Mouse (Mus musculus) urinary bladder, adult 2 months (tissue): Measurements from ENCODE around the gene Naa60. TPM values are rescaled to one million over a fixed set of nuclear protein-coding genes. Genes with fewer than 3 reads are reported as not detected.
A peak's percentile ranks its signal among the peaks of the same experiment; 100 is the strongest.
"Not testable (repeated sequence)": the region's sequence is repeated elsewhere in the genome, so short reads cannot be mapped to it uniquely, and the experiment has no call there.

ENCODE experiments used
- DNase-seq: peaks from one replicate; pipeline ENCODE4 v3.0.0; 2022; ENCODE audit warnings: low spot score
- polyA plus RNA-seq: library from polyadenylated mRNA; depleted of rRNA; stranded (reverse); fragments of >200 nt; gene quantifications from 2 replicates; pipeline ENCODE4 v1.2.3, GENCODE M21; 2012; rRNA removed

The Naa60 gene
- polyA plus RNA-seq: 54.1 and 60.6 TPM in 2 replicates

DNA sequence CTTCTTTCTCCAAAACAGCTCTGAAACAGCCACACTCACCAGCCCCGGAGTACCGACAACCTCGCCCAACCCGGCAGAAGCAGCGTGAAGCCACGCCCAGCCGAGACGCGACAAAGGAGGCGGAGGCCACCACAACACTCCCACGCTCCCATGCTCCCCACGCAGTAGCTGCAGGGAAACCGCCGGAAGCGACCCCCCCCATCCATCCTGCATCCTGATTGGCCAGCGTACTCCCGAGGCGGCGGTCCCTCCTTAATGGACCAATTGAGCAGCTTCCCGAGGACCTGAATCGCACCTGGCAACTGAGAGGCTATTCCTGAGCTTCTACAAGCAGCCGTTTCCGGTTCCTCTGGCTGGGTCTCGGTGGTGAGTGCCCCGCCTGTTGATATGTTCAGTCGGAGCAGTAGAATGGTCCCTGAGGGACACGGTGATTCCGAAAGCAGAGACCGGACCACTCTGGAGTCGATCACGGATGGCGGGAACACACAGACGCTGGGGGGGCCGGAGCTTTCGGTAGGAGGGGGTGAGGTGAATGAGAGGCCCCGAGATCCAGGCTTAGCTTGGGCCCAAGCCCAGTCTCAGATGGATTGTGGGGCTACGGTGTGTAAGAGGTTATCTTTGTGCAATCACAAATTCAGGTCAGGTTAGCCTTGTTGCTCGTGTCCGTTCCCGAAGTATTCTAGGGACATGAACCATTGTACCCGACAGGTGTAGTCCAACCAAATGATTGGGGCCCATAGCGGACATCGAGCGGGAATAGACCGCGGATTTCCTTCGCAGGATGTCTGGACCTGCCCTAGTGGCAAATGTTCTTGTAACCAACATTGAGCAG lies at the start of gene Naa60:
Gene Naa60 (plus strand): TSS at position 160 of the 832 bp plus-strand sequence.
- DNase-seq: peak; percentile 81

- DNase-seq: no peak
Measured at GRCm38 (mm10) chr16:3828021-3828420, 44.2 kb upstream of the Naa60 start.

GRCm38 (mm10) chr16:3829727-3830126 lies 42.4 kb upstream of the Naa60 start:
- DNase-seq: no peak

DNA sequence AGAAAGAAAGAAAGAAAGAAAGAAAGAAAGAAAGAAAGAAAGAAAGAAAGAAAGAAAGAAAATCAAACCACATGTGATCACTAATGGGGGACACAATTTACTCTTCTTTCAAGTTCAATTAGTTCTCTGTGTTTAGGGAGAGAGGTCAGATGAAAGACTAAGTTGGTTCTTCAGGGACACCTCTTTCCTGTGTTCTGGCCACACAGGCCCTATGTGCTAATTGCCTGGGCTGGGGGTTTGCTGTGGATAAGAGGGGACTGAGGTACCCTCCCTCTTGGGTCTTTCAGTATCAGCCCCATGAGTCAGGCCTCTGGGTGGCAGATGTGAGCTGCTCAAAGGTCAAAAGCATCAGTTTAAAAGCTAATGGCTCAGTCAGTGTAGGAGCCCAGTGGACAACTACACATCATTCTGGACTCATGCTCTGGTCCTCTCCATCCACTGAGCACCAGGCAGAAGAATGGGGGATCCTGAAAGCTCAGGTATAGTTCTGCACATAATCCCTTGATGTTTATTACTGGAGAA lies 41.5 kb upstream of the Naa60 start, which contains the start of gene Olfr15:
Gene Olfr15 (plus strand): TSS at position 291 of the 522 bp plus-strand sequence.
- DNase-seq: no peak

- no peak for DNase-seq
Measured at GRCm38 (mm10) chr16:3835461-3835860, 36.7 kb upstream of the Naa60 start.

DNA sequence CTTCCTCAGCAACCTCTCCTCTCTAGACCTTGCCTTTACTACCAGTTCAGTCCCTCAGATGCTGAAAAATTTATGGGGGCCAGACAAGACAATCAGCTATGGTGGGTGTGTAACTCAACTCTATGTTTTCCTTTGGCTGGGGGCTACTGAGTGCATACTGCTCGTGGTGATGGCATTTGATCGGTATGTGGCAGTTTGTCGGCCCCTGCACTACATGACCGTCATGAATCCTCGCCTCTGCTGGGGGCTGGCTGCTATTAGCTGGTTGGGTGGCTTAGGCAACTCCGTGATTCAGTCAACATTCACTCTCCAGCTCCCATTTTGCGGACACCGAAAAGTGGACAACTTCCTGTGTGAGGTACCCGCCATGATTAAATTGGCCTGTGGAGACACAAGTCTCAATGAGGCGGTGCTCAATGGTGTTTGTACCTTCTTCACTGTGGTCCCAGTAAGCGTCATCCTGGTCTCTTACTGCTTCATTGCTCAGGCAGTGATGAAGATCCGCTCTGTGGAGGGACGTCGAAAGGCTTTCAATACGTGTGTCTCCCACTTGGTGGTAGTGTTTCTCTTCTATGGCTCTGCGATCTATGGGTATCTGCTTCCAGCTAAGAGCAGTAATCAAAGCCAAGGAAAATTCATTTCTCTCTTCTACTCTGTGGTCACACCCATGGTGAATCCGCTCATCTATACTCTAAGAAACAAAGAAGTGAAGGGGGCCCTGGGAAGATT lies 32.9 kb upstream of the Naa60 start:
- DNase-seq: no peak

- DNase-seq: no peak
Measured at GRCm38 (mm10) chr16:3842989-3843388, 29.2 kb upstream of the Naa60 start.

DNA sequence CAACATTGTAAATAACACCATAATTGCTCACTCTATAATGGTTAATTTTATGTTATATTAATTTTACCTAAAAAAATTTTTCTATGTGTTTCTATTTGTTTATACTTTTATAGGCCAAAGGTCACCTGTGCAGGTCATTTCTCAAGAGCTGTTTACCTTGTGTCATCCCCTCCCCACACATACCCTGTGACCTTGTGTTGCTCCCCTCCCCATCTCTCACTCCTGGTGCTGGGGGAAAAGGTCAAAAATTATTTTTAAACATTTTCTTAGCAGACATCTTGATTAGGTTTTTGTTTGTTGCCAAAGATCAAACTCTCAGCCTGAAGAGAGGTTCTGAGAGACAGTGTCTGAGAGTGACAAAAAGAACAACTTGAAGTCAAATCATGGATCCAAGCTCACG lies 28.4 kb upstream of the Naa60 start:
- DNase-seq: no peak

DNA sequence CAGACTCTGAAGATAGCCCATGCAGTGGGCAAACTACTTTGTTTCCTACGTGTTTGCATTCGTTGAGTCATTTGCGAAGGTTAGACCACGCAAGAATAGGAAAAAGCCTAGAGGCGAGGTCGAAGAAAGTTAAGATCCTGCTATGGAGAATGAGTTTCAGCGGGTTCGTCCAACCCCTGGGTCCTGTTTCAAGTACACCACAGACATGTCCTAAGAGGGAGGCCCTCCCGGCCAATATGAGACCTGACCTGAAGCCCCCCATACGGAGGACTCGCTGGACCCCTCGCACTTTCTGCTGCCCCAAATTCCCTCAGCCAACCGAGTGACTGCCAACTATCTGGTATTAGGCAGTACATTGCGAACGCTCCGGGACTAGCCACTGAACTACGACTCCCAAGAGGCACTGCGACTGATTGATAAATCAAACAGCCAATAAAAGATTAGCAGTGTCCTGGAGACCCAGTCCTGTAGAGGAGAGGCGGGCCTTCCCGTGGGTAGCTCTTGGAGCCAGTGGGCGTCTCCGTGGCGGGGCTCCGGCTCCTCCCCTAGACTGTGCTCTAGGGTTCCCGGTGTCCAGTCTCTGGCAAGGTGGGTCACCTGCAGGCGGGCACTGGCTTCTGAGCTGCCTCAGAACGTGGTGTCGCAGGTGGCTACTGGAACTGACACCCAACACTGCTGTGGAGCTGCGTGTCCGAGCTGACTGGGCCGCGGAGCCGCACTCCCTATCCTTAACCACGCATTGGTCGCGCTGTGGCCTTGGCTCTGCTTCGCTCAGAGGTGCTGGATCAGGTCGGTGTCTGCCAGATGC lies 25.3 kb upstream of the Naa60 start, which contains the start of gene Zfp174:
Gene Zfp174 (plus strand): TSS at position 558 of the 808 bp plus-strand sequence.
- DNase-seq: peak; percentile 87

DNA sequence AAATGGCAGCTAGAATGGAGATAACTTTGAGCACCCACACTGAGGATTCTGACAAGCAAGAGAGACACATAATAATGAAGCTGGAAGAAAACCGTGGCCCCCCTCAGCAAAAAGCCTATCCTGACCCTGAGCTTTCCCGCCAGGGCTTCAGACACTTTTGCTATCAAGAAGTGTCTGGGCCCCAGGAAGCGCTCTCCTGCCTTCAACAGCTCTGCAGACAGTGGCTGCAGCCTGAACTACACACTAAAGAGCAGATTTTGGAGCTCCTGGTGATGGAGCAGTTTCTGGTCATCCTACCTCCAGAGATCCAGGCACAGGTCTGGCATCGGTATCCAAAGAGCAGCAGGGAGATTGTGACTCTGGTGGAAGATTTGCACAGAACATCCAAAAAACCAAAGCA lies 24.3 kb upstream of the Naa60 start:
- no peak for DNase-seq

DNA sequence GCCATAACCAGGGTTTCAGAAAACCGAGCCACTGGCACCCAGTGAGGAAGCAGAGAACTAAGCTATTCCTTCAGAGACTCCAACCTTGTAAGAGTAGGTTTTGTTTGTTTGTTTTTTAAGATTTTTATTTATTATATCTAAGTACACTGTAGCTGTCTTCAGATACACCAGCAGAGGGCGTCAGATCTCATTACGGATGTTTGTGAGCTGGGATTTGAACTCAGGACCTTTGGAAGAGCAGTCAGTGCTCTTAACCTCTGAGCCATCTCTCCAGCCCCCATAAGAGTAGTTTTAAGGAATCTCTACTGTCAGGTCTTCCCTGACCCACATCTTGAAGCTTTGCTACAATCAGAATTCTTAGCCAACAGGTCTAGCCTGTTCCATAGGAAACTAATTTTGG lies 23.8 kb upstream of the Naa60 start:
- no peak for DNase-seq

- not testable (repeated sequence) for DNase-seq
Measured at GRCm38 (mm10) chr16:3851301-3851700, 20.9 kb upstream of the Naa60 start.

- no peak for DNase-seq
Measured at GRCm38 (mm10) chr16:3852586-3852985, 19.6 kb upstream of the Naa60 start.

GRCm38 (mm10) chr16:3854437-3855182 lies 17.6 kb upstream of the Naa60 start:
- DNase-seq: no peak

GRCm38 (mm10) chr16:3855776-3856175 lies 16.4 kb upstream of the Naa60 start:
- no peak for DNase-seq

GRCm38 (mm10) chr16:3859254-3859653 lies 12.9 kb upstream of the Naa60 start:
- DNase-seq: no peak

DNA sequence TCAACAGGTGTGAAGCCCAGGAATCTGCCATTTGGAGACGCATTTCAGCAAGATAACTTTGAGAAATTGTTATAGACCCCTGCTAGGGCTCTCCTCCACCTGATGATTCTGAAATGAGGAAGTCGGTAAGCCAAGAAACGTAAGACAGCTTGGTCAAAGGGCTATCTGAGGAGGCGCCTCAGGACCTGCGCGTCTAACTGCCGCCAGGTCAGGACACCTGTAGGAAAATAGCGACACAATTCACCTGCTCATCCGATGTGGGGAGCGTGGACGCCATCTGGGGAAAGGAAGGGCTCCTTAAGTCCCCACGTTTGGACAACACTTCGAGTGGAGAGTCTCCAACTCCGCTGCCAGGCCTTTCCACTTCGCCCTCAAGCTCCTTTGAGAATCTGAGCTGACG lies 360 bp upstream of the Naa60 start:
- no peak for DNase-seq

DNA sequence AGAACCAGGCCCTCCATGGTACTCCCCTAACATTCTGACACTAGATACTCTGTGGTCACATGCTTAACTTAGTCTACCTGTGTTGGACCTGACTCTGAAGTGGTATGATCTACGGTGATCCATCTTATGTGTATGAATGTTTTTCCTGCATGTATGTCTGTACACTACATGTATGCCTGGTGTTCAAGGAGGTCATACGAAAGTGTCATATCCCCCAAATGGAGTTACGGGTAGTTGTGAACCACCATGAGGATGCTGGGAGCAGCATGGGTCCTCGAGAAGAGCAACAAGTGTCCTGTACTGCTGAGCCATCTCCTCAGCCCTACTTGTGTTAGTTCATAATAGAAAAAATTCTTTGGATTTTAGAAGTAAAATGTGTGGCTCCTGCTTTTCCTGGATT lies 4.2 kb downstream of the Naa60 start:
- DNase-seq: no peak

DNA sequence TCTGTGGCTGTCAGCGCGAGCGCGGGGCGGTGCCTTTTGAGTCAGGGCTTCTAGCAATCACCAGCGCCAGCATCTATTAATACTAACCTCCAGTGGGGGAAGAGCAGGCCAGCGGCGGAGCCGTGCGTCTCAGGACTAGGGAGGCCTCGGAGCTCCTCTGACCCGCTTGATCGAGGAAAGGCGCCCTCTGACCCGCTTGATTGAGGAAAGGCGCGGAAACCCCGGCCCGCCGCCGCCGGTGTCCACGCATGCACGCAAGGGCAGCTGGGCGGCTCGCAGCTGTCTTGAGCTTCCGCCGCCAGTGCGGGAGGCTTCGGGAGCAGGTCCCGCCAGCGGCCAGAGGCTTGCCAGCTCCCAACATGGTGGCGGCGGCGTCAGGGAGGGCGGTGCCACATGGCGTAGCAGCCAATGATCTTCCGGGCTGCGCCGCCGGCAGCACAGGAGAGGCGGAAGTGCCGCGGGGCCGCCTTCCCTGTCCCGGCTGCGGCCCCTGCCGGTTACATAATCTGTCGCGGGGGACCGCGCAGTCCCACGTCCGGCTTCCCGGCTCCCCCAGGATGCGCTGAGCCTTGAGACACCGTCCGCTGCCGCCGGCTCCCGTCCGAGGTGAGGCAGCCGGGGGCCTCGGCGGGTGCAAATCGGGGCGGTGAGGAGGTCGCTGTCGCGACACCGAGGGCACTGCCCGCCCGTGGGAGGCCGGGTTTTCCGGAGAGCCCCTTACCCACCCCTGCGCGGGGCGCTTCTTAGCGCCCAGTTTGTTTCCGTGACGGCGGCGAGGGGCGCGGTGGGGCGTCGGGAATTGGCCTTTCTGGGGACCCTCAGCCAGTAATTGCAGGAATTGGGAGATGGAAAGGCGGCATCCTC lies 12.3 kb downstream of the Naa60 start, which contains the start of the genes Zfp597 and Gm20695:
Gene Zfp597 (minus strand): TSS at position 361 of the 864 bp plus-strand sequence.
Gene Gm20695 (plus strand): TSS at position 448 of the 864 bp plus-strand sequence.
- peak; percentile 94 for DNase-seq
